ENCODE assay signal across 9 mouse cellular contexts in genomic region chr8:121130522-121130921, GRCm38 (mm10). TPM values are rescaled to one million over a fixed set of nuclear protein-coding genes. Genes with fewer than 3 reads are reported as not detected.
A peak's percentile ranks its signal among the peaks of the same experiment; 100 is the strongest.
DNase-seq lines count a peak whose midpoint lies in the region; ATAC-seq and TF ChIP-seq lines count a peak whose summit lies in the region.
"Had no signal": no experiment of that assay in that cellular context is flagged by ENCODE, and none has a peak within 500 bp of the region (broad histone marks: within the 10 kb centered on the region; RNA-seq: fewer than 3 reads in every experiment).

No protein-coding gene starts in this region.

- no peak overlapping the region for H3K27ac ChIP-seq in left cerebral cortex, adult 2 months

- peak; percentile 54 for TF ChIP-seq CTCF in left cerebral cortex, adult 2 months (IDR thresholded peaks at IDR 0.05)

- intact Hi-C loops in left cerebral cortex, adult 2 months (cut with DNase I): no loop called here

- no peak for ATAC-seq in CD4-positive, CD25-positive, alpha-beta regulatory T cell, adult 4 months
- peak; percentile 48; the same call in 1 of the 2 replicates for ATAC-seq in megakaryocyte progenitor cell, adult 5-6 weeks (replicated peaks; ENCODE audit: poor library complexity)

- H3K4me3 ChIP-seq in left cerebral cortex, adult 2 months: no peak overlapping the region

- DNase-seq in CD4-positive, CD25-positive, alpha-beta regulatory T cell, adult 2 months (ENCODE audit: low read depth, low spot score): peak; percentile 42
- no peak for DNase-seq in left cerebral cortex, adult 2 months (ENCODE audit: extremely low spot score in 1 of 2, low spot score in 2 of 2)
- DNase-seq in left cerebral cortex, adult 18-20 months (ENCODE audit: low spot score in 2 of 2): no peak
- DNase-seq in embryo, embryonic 10.5 days (ENCODE audit: low spot score): peak; percentile 78
- no peak for DNase-seq in MN1 (ENCODE audit: low spot score)
- DNase-seq in cerebellum, adult 11-12 months: no peak
- DNase-seq: spleen, adult 18-20 months had no signal

RNA-seq across cellular contexts. Expression of gene Foxl1, which starts 2.8 kb away (rescaled TPM):
- not detected for polyA plus RNA-seq in CD4-positive, CD25-positive, alpha-beta regulatory T cell, adult 4 months (2017; shearing (Covaris generic))
- total RNA-seq in left cerebral cortex, adult 2 months (2021): under 1 TPM in 1 of 2 experiments, not detected in 1; 0.21 TPM
- total RNA-seq in left cerebral cortex, adult 18-20 months (2021): under 1 TPM in 1 of 2 experiments, not detected in 1; 0.16 TPM
- not detected in 2 replicates for total RNA-seq in megakaryocyte progenitor cell, adult 5-6 weeks (2015)
- not detected in 2 replicates for total RNA-seq in megakaryocyte progenitor cell, adult 5-6 weeks (2017)

RNA-seq across cellular contexts. Expression of gene Foxc2, which starts 14.6 kb away (rescaled TPM):
- polyA plus RNA-seq in CD4-positive, CD25-positive, alpha-beta regulatory T cell, adult 4 months (2017; shearing (Covaris generic)): not detected
- 1 to 10 TPM; 1.5 to 2.3 TPM for total RNA-seq in left cerebral cortex, adult 2 months (2021)
- total RNA-seq in left cerebral cortex, adult 18-20 months (2021): 1 to 10 TPM; 2.3 to 2.6 TPM
- total RNA-seq in megakaryocyte progenitor cell, adult 5-6 weeks (2015): not detected in 2 replicates
- total RNA-seq in megakaryocyte progenitor cell, adult 5-6 weeks (2017): not detected in 2 replicates

RNA-seq across cellular contexts. Expression of gene Mthfsd, which starts 22.3 kb away (rescaled TPM):
- 10 to 100 TPM; 19.7 to 36.8 TPM for polyA plus RNA-seq in CD4-positive, CD25-positive, alpha-beta regulatory T cell, adult 4 months (2017; shearing (Covaris generic))
- 10 to 100 TPM; 40.0 to 46.5 TPM for total RNA-seq in left cerebral cortex, adult 2 months (2021)
- total RNA-seq in left cerebral cortex, adult 18-20 months (2021): 10 to 100 TPM; 37.1 to 43.3 TPM
- total RNA-seq in megakaryocyte progenitor cell, adult 5-6 weeks (2015): 13.9 and 17.4 TPM in 2 replicates
- total RNA-seq in megakaryocyte progenitor cell, adult 5-6 weeks (2017): 20.9 and 21.8 TPM in 2 replicates

RNA-seq across cellular contexts. Expression of gene Foxf1, which starts 46.3 kb away (rescaled TPM):
- polyA plus RNA-seq in CD4-positive, CD25-positive, alpha-beta regulatory T cell, adult 4 months (2017; shearing (Covaris generic)): under 1 TPM in 1 of 2 experiments, not detected in 1; 0.22 TPM
- under 1 TPM; 0.79 to 0.91 TPM for total RNA-seq in left cerebral cortex, adult 2 months (2021)
- total RNA-seq in left cerebral cortex, adult 18-20 months (2021): under 1 TPM; 0.67 to 0.98 TPM
- total RNA-seq in megakaryocyte progenitor cell, adult 5-6 weeks (2015): not detected in 2 replicates
- total RNA-seq in megakaryocyte progenitor cell, adult 5-6 weeks (2017): not detected in 2 replicates

Comparison
In these comparisons a context has a peak if more than half of its experiments do, and no peak if none do; other contexts are left out.
1. DNase-seq: peak in CD4-positive, CD25-positive, alpha-beta regulatory T cell, adult 2 months (single experiment) and embryo, embryonic 10.5 days (single experiment); none in left cerebral cortex, adult 2 months (0 of 2), left cerebral cortex, adult 18-20 months (0 of 2), MN1 (single experiment) and cerebellum, adult 11-12 months (single experiment).